Mouse (Mus musculus) megakaryocyte-erythroid progenitor cell, adult 5-6 weeks (primary cell): ENCODE results near the gene Slc25a20. TPM values are rescaled to one million over a fixed set of nuclear protein-coding genes. Genes with fewer than 3 reads are reported as not detected.

ENCODE experiments used
- ATAC-seq: replicated peaks from 2 replicates; pipeline ENCODE4 v1.8.0; 2016; ENCODE audit warnings: mild to moderate bottlenecking, inconsistent platforms; ENCODE audit not compliant: severe bottlenecking, poor library complexity, low FRiP score, low TSS enrichment
- total RNA-seq, 2 experiments: library from RNA; stranded (forward) in 1 of 2; stranded (reverse) in 1 of 2; fragments of 200-1000, 215-1000 nt in 1 of 2; fragments of >200 nt in 1 of 2; fragmentation: Nextera tagmentation in 1 of 2; gene quantifications; 2 replicates each; pipeline ENCODE4 v1.2.3; 2014 to 2017

Gene Slc25a20
- total RNA-seq, 2 experiments from 2014 or later: 16.4 to 23.4 TPM

DNA sequence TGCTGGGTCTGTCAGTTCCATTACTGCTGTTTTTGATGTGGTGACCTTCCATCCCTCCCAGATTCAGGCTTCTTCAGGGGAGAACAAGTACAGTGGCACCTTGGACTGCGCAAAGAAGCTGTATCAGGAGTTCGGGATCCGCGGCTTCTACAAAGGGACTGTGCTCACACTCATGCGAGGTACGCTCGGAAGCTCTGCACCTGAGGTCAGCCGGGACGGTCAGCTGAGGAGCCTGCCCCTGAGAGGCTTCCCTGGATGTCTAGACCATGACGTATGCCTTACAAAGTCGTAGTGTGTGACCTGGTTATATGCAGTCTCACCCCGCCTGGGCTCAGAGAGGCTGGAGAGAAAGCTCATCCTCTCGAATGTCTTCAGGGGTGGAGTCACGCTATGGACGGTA is 18.1 kb downstream of the Slc25a20 start:
- no peak for ATAC-seq

DNA sequence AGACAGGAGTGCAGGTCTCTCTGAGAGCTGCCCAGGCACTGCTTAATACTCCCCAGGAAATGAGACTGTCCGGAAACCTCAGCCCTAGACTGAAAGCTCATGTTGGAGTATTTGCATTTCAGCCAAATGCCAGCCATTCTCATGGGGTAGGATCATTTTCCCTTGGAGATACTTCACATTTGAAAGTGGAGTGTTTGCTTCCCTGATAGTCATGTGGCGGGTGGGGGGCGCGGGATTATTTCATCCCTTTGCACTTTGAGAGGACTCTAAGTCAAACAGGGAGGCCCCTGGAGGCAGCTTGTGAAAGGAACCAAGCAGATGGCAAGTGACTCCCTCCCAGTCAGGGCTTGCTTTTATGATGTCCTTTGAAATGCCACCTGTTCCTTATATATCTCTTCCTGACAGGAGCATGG is 24.6 kb downstream of the Slc25a20 start:
- ATAC-seq: no peak

DNA sequence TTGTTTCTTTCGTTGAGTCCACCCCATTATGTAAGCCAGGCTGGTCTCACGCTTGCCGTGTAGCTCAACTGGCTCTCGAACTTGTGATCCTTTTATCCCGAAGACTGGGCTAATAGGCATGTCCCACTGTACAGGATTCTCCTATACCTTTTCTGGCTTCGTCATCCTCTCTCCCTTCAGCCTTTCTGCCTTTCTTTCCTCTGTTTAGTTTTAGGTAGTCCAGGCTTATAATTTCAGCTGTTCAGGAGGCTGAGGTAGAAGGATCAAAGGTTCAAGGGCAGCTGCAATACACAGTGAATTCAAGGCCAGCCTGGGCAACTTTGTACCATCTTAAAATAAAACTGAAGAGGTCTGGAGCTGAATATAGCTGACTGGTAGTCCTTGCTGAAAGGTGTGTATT is 25.3 kb downstream of the Slc25a20 start:
- no peak for ATAC-seq

DNA sequence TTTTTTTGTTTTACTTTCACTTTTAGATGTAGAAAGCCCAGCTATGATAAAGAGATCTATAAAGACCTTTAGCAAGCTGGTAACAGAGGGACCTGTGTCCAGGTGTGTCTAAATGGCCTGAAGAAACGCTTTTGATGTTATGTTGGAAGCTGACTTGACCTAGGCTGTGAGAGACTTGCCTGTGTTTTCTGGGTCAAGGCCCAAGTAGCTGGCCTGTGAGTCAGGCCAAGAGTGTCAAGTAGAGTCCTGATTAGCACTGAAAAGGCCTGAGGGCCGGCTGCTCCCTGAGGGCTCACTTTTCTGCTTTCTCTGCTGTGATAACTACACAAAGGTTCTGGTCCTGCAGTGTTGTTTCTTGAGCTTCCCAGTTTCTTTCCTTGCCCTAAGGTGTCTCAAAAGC is 25.8 kb downstream of the Slc25a20 start:
- ATAC-seq: no peak

DNA sequence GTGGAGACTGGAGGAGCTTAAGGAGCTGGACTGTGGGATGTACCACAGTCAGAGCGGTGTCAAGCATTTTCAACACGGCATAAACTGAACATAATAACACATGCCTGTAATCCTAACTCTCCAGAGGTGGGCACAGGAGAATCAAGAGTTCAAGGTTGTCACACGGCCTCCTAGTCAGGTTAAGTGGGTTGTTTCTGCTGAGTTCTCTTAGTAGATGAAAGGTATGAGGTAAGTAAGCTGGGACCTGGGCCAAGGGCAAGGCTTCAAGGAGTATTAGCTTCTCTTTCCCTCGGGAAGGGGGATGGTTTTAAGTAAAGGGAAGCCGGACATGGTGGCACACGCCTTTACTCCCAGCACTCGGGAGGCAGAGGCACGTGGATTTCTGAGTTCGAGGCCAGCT is 26.6 kb downstream of the Slc25a20 start:
- no peak for ATAC-seq

DNA sequence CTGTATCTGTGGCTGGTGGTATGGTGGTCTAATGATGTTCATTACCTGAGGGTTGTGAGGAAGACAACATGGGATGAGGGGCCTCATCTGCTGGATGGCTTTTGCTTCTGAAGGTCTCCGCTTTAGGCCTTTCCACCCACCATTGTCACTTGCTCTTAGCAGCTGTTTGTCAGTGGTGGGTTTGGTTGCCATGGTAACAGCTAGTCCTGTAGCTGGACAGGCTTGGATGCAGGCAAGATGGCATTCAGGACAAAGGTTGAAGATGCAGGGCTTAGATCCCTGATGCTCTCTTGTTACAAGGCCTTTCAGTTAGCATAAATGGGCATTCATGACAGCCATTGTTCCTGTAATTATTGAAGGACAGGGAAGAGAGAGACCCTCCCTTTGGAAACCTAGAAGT is 27.2 kb downstream of the Slc25a20 start, which contains the start of gene Prkar2a:
Prkar2a (plus strand) TSS at position 209 of the 400 bp plus-strand sequence.
- ATAC-seq: no peak

DNA sequence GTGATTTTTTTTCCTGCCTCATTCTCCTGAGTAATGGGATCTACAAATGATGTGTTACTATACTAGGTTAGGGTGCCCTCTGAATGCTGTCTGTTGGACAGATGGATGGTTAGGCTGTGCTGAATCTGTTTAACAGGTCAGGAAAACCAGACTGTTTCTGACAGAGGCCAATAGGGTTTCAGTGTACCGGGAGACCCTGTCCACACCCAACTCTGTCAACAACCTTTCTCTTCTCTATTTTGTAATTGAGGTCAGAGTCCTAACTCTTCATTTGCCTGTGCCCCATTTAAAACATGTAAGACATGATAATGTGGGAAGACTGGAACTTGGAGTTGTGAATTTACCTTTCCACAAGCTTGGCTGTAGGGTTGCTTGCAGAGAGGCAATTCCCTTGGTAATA is 28.1 kb downstream of the Slc25a20 start:
- no peak for ATAC-seq

DNA sequence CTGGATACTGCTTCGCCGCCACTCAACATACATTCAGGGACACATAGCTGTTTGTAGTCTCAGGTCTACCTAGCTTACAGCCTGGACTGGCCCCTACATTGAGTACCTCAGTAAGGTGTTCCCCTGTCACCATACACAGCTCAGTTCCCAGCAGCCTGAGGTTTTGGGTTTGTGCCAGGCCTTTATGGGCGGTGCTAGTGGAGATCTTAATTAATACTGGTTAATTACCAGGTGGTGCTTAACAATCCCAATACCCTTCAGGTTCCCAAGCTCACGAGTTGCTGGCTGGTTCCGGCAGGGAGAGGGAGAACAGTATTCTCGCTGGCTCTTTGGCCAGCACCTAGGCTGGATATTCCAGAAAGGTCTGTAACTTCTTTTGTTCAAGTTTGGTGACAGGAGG is 29.0 kb downstream of the Slc25a20 start:
- no peak for ATAC-seq

DNA sequence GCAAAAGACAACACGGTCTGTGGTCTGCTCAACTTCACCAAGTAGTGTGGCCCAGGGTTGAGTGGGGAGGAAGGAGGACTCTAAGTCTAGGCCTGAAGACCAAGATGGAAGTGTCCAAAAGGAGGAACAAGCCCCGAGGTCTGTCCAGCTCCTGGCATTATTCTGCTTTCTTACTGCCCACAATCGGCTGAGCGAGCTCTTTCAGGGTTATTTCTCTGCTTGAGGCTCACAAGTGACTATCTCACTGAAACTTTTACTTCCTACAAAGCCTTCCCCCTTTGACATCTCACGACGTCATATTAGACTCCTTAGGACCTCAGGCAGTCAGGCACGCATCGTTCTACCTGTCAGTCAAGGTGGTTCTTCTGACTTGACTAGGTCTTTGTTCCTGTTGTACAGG is 29.5 kb downstream of the Slc25a20 start:
- ATAC-seq: 0 out of 2 replicates have a peak, but pooled peaks have one; percentile 3

DNA sequence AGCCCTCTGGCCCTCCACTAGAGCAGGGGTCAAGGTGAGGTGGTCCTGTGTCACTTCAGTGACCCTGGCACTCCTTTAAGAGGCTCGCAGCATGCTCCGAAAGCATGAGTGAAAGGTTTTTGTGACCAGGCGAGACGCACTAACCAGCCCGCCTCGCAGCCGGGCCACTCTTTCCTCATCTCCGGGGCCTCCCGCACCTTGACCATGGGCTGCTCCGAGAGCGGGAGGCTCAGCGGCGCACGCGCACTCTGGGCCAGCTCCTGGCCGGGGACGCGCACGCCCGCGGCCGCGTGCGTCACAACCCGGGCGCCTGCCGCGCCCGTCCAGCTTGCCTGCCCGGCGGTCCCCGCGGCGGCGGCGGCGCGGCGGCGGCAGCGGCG is 29.9 kb downstream of the Slc25a20 start:
- peak; percentile 59 for ATAC-seq

DNA sequence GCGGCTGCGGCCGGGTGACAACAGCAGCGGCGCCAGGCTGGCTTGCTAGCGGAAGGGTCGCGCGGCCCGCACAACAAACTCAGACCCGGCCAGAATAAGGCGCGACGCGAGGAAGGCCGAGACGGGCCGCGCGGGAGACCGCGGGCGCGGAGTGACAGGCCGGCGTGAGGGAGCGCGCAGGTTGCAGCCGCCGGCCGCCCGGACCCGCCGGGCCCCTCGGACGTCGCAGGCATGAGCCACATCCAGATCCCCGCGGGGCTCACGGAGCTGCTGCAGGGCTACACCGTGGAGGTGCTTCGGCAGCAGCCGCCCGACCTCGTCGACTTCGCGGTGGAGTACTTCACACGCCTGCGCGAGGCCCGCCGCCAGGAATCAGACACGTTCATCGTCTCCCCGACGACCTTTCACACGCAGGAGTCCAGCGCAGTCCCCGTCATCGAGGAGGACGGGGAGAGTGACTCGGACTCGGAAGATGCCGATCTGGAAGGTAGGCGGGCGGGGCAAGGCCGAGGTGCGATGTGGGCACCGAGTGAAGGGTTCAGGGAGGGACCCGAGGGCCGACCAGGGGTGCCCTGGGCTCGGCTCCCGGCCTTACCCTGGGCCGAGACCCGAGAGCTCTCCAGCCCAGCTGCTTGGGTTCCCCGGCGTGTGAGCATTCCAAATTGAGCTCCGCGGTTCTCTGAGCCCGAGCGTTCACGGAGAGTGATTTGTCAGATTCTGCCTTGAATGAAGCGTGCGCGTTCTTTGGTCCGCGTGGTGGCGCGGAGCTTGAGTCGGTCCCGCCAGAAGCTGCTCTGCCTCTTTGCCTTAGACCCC is 30.5 kb downstream of the Slc25a20 start:
- ATAC-seq: peak; percentile 61

DNA sequence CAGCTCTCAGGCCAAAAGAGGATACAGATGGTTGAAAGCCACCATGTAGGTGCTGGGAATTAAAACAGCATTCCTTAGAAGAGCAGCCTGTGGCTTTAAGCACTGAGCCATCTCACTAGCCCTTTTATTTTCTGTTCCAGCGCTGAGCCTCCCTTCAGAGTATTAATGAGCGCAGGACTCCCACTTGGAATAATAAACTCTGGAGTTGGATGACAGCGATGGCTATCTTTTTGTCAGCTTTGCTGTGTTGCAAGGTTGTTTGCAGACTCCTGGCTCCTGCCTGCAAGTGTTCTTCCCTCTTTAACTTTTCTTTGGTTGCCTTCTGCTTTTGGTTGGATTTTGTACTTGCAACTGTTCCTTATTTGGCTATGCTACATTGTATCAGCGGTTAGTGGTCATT is 32.1 kb downstream of the Slc25a20 start:
- ATAC-seq: no peak

DNA sequence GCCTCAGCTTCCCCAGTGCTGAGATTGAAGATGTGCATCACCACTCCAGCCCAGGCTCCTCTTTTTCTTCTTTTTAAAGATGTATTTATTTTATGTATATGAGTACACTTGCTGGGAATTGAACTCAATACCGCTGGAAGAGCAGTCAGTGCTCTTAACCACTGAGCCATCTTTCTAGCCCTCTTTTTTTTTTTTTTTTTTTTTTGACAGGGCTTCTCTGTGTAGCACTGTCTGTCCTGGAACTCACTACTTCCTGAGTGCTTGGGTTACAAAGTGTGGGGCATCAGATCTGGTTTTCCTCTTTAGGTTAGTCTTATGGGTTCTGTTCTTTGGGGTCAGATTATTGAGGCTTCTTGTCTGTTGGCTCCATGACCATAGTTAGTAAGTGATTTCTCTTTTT is 32.6 kb downstream of the Slc25a20 start:
- no peak for ATAC-seq

DNA sequence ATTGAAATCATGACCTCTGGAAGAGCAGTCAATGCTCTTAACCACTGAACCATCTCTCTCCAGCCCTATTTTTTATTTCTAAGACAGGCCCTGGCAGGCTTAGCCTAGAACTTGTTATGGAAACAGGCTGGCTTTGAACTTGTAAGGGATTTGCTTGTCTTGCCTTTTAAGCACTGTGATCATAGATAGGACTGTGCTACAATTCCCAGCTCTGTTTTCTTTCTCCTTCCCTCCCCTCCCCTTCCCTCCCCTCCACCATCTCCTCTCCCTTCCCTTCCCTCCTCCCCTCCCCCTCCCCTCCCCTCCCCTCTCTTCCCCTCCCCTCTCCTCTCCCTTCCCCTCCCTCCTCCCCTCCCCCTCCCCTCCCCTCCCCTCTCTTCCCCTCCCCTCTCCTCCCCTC is 40.6 kb downstream of the Slc25a20 start:
- ATAC-seq: no peak

DNA sequence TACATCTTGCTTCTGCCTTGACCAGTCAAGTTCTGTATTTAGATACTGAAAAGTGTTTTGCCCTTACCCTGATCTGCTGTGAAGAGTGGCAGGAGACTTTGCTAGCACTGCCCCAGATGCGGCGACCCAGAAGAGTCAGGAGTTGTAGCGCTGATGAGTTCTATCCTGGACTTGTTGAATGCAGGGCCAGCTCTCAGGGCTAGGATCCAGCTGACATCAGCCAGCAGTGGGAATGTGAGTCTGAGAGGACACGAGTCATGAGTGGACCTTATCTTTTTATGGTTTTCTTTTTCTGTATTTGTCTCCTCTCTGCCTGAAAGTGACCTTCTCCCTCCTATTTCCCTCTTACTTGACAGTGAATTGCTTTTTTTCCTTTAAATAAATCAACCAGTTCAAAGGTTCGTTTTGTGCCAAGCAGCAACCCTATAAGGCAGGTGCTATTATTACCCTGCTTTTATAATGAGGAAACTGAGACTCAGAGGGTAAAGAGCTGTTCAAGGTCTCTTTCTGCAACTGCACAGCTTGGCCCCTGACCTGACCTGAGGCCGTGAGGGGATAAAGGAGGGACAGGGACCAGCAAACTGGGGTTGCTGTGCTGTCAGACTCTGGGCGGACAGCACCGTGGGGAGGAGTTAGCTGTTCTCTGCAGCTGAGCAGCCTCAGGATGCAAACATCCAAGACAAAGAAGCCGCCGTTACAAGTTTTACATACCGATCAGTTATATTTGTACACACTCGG is 41.7 kb downstream of the Slc25a20 start:
- no peak for ATAC-seq

DNA sequence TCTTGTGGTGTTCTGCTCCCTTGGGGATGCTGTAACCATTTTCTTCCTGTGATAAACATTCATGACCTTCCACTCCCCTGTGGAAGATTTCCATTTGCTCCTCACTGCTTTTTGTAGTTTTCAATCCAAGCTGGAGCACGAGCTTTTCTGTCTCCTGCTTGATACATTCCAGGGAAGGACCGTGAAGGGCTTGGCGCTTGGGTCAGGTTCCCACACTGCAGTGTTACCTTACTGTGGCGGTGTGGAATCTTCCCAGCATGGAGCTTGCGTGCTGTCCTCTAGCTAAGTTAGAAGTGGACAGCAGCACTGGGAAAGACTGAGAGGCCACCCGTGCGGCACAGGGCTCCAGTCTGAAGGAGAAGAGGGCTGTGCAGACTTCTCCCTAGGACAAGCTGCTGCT is 42.7 kb downstream of the Slc25a20 start:
- no peak for ATAC-seq

DNA sequence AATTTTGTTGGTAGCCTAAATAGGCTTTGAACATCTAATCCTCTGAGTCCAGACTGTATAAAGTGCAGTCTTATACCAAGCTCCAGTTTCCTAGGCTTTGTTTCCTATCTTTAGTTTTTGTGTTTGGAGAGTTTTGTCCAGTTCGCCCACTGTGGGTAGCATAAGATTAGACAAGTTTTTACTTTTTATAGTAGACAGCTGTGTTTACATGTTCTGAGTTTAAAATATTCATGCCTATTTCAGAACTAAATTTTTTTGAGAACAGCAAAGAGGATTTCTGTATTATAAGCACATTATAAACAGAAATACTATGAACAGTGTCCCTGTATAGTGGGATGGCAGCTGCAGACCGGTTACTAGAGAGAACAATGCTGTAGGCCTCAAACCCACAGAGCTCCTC is 45.3 kb downstream of the Slc25a20 start:
- no peak for ATAC-seq

DNA sequence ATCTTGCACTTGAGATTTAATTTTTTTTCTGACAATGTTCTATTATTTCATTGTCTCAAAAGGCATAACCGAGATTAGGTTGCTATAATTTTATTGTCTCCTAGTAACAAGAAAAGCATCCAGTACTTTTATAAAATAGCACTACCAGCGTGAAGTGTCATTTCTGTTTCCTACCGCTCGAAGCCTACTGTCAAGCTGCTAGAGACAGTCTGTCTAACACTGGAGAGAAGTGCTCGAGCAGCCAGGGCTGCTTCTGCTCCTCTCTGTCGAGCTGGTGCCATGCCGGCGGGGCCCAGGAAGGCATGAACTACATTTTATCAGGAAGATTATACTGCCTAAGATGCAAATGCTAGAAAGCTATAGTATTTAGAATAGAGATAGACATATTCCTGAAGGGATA is 46.9 kb downstream of the Slc25a20 start:
- no peak for ATAC-seq

DNA sequence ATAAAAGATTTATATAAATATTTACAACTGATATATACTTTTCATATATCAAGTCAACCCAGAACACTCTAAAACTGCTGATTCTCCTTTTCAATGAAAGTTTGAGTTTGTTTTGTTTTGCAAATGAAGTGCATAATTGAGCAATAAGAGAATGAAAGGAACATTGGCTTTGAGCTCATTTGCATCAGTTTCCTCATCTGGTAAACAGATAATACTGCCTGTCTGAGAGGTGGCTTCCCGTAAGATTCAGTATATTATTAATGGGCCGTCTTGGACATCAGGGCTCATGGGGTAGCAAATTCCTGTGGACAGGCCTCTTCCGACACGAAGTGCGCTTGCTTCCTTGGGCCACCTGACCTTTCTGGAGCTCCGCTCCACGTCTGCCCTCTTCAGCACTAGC is 48.9 kb downstream of the Slc25a20 start:
- ATAC-seq: no peak

DNA sequence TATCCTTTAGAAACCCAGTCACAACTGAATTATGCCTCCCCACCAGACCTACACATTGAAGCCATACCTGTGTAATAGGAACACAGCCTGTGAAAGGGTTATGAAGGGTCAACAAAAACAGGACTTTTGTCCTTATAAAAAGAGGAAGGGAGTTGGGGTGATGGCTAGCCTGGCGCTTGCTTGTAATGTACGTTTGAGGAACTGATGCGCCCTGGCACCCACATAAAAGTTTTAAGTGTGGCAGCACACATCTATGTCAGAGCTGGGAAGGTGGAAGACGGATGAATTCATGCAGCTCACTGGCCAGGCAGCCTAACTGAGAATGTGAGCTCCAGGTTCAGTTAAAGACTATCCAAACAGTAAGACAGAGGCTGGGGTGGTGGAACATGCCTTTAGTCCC is 54.3 kb downstream of the Slc25a20 start:
- ATAC-seq: no peak

DNA sequence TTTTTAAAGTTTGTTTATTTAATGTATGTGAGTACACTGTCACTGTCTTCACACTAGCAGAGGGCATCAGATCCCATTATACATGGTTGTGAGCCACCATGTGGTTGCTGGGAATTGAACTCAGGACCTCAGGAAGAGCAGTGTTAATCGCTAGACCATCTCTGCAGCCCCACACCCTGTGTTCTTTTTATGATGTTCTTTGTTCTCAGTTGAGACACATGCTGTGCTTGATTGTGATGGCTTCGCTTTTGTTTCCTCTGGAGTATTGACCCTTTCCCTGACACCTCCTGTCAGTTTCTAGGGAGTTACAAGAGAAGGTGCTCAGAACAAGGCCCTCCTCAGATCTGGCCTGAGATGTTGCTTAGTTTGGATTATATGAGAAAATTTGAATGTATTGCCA is 61.9 kb downstream of the Slc25a20 start:
- no peak for ATAC-seq
